In genomic region chr11:94233405-94233804, GRCm38 (mm10) we compare ENCODE assay signal across 19 mouse cellular contexts. TPM values are rescaled to one million over a fixed set of nuclear protein-coding genes. Genes with fewer than 3 reads are reported as not detected.
DNase-seq lines count a peak whose midpoint lies in the region; ATAC-seq and TF ChIP-seq lines count a peak whose summit lies in the region.
"Had no signal": no experiment of that assay in that cellular context is flagged by ENCODE, and none has a peak within 500 bp of the region (broad histone marks: within the 10 kb centered on the region; RNA-seq: fewer than 3 reads in every experiment).

No protein-coding gene starts in this region.

- ATAC-seq in activated CD4-positive, CD25-positive, alpha-beta regulatory T cell, adult 4 months = no peak

- peak overlapping the region; percentile 80 for H3K27ac ChIP-seq in layer of hippocampus, adult 2 months
- H3K27ac ChIP-seq: hindbrain, embryonic 15.5 days; limb, embryonic 15.5 days had no signal

- no peak for TF ChIP-seq CTCF in layer of hippocampus, adult 2 months (conservative IDR thresholded peaks at IDR 0.05)

- peak; percentile 49 for DNase-seq in cerebellum, adult 9-10 months
- DNase-seq in cerebellum, adult 11-12 months = no peak
- DNase-seq in layer of hippocampus, adult 2 months (ENCODE audit: low spot score in 2 of 2) = peak in 1 of 2 experiments; percentile 43
- DNase-seq in layer of hippocampus, postnatal 25 days (ENCODE audit: extremely low spot score in 1 of 2, low spot score in 1 of 2) = no peak
- peak; percentile 63 for DNase-seq in right cerebral cortex, adult 18-20 months
- DNase-seq in right cerebral cortex, postnatal 10 days (ENCODE audit: low spot score in 2 of 2) = no peak
- DNase-seq in ovary, postnatal 14 days (ENCODE audit: low spot score) = no peak
- DNase-seq: cerebellum, adult 8-10 months; kidney, adult 8-10 months; lung, postnatal 10 days; right cerebral cortex, postnatal 25 days had no signal

- no peak overlapping the region for H3K4me3 ChIP-seq in layer of hippocampus, adult 2 months
- H3K4me3 ChIP-seq: hindbrain, embryonic 15.5 days; limb, embryonic 15.5 days had no signal

RNA-seq across cellular contexts. Expression of gene Wfikkn2, which starts 12.4 kb away (rescaled TPM):
- under 1 TPM; 0.49 to 0.72 TPM for total RNA-seq in layer of hippocampus, adult 2 months (2021)
- under 1 TPM; 0.44 to 0.70 TPM for total RNA-seq in layer of hippocampus, postnatal 25 days (2021)
- 1 to 10 TPM in 1 of 2 experiments, under 1 TPM in 1; 0.65 to 1.0 TPM for polyA plus RNA-seq in activated CD4-positive, CD25-positive, alpha-beta regulatory T cell, adult 4 months (2017; shearing (Covaris generic))

RNA-seq across cellular contexts. Expression of gene Tob1, which starts 22.2 kb away (rescaled TPM):
- 10 to 100 TPM; 36.6 to 39.2 TPM for total RNA-seq in layer of hippocampus, adult 2 months (2021)
- total RNA-seq in layer of hippocampus, postnatal 25 days (2021) = 10 to 100 TPM; 41.8 to 42.4 TPM
- polyA plus RNA-seq in activated CD4-positive, CD25-positive, alpha-beta regulatory T cell, adult 4 months (2017; shearing (Covaris generic)) = 1 to 10 TPM; 5.3 to 5.8 TPM

RNA-seq across cellular contexts. Expression of gene Gm21885, which starts 48.3 kb away (rescaled TPM):
- not detected for total RNA-seq in layer of hippocampus, adult 2 months (2021)
- total RNA-seq in layer of hippocampus, postnatal 25 days (2021) = not detected
- polyA plus RNA-seq in activated CD4-positive, CD25-positive, alpha-beta regulatory T cell, adult 4 months (2017; shearing (Covaris generic)) = 1 to 10 TPM in 1 of 2 experiments, not detected in 1; 2.6 TPM
- total RNA-seq: adrenal gland, postnatal 4 days; gastrocnemius, adult 18-20 months; layer of hippocampus, postnatal 36 days had no signal
- polyA plus RNA-seq: neural tube, embryonic 14.5 days; thymus, postnatal 0 days had no signal

Comparison
In these comparisons a context has a peak if more than half of its experiments do, and no peak if none do; other contexts are left out.
1. DNase-seq: peak in cerebellum, adult 9-10 months (single experiment) and right cerebral cortex, adult 18-20 months (single experiment); none in cerebellum, adult 11-12 months (single experiment), layer of hippocampus, postnatal 25 days (0 of 2), right cerebral cortex, postnatal 10 days (0 of 2) and ovary, postnatal 14 days (single experiment).